Mouse (Mus musculus) layer of hippocampus, adult 8-10 months (tissue): ENCODE measurements at regions not wholly inside any gene's neighbourhood (a gene's known extent, or its start where the extent isn't known, plus 50 kb on each side); places are given as distances from the start of the nearest gene placed in this dataset.

Experiments
- DNase-seq, 2 experiments: peaks; one replicate each; pipeline ENCODE4 v3.0.0; 2022; ENCODE audit warnings: low spot score in 2 of 2

DNA sequence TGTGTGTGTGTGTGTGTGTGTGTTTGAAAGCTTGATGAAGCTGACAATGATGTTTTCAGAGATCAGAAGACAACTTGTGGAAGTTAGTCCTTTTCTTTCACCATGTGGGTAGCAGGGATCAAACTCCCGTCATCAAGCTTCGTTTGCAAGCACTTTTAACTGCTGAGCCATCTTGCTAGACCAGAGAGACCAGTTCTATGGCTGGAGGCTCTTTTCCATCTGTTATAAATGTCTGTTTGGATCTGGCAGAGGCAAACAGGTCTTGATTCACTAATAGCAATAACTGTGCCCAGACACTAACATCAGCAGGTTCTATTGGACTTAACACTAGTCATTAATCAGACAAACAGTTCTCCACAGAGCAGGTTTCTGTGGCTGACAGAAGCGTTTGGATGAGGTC lies 150.1 kb upstream of the Stmnd1 start:
- no peak for DNase-seq

DNA sequence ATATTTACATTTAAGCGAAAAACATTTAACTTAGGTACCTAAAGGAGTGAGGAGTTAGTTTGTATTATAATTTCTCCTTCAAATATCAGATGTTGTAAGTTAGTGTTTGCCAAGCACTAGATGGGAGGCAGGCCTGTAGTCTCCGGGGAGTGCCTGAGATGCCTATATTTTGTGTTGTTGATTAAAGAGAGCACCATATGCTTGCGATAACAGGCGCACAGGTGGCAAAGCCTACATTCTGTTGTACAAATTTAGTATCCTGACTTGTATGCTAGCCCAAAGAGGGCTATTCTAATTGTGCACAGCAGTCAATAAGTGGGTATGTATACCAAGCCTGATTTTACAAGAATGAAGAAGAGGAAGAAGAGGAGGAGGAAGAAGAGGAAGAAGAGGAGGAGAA lies 151.8 kb upstream of the Atxn1 start:
- peak in 1 of 2 experiments; percentile 25 for DNase-seq

DNA sequence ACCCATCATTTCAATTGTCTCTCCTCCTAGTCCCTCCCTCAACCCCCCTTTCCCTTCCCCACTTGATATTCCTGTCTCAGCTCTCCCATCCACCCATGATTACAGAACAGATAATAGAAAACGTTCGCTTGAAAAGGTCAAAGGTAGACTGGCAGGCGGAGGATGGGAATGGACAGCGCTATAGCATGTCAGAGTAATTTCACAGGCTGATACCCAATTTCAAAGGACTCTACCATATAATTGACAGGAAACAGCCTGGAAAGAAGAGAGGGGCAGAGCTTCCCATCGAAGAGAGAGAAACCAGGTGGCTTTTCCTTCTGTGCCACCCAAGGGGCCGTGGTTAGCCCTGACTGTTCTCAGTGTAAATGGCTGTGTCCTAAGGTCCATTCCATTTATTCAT lies 140.2 kb upstream of the Atxn1 start:
- DNase-seq, result no peak

DNA sequence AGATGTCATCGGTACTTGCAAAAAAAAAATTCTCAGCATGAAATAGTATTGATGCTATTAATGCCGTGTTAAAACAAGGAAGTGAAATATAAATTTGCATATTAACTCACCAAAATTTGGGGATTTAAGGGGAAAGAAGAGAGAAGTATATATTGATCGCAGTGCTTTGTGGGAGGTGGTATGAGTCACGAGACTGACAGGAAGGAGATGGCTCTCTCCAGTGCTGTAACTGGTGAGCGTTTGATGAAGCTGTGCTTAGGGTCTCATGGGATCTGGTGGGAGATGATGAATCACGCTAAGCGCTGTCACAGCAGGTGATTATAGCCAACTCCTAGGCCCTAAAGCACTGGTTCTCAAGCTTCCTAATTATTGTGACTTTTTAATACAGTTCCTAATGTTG lies 133.8 kb upstream of the Atxn1 start:
- DNase-seq, result no peak

DNA sequence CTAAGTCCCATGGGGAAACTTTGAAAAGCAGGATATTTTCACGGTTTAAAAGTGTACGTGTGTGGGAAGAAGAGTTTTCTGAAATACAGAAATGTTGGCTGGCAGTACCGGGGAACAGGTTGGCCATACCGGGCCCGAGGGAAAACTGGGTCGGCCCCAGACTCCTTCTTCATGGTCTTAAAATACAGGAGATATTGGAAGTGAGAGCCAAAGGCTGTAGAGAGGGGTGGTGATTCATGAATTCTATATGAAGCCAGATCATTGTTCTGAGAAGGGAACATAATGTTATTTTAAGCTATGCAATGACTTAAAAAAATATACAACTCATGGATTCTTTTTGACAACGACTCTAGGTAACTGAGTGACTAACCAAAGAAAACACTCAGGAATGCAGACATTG lies 133.3 kb upstream of the Atxn1 start:
- DNase-seq, result no peak

DNA sequence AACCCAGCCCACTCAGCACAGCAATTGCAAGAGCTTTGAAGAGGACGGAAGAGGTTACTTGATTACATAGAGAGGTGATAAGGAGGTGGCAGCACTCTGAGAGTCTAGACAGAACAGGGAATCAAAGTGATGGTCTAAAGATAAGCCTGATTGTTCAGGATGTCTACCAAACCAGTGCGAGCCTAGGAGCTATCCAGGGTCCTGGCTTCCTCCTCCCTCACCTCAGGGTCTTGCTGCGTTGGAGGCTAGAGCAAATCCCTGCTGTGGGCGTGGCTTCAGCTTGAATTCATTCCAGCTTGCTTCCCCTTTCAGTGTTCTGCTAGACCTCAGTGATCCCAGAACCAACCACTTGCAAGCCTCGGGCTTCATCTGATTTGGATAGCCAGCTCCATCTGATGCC lies 132.2 kb upstream of the Atxn1 start:
- DNase-seq, result no peak

DNA sequence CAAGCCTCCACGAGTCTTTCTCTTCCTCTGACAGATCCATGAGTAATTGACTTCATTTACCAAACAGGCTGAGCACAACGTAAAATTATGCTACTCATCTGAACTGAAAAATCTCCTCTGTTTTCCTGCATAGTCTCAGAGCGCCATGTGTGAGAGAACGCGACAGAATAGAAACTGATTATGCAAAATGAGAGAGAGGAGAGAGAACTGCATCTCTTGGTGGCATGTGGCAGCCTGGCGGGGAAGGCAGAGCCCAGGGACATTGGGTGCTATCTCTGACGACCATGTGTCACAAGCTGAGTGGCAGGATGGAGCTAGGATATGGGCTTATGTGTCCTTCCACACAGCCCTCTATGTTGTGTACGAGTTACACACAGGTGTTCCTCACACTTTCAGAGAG lies 131.6 kb upstream of the Atxn1 start:
- peak; percentile 32 to 39 for DNase-seq

DNA sequence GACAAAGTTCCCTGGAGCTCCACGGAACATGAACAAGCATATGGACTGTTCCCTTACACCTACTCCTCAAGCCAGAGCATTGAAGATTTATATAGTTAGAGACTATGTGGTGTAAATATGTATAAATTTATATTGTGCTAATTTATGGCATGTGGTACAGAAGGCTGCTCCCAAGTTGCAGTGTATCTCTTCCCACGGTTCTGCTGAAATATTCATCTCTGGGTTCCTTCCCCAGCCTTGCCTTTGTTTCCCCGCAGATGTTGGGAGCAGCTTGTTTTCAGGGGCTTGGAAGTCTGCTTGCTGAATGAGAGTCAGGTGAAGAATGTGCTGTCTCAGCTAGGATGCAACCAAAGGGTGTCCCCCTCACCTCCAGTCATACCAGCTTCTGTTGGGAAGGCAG lies 128.0 kb upstream of the Atxn1 start:
- DNase-seq, result no peak

DNA sequence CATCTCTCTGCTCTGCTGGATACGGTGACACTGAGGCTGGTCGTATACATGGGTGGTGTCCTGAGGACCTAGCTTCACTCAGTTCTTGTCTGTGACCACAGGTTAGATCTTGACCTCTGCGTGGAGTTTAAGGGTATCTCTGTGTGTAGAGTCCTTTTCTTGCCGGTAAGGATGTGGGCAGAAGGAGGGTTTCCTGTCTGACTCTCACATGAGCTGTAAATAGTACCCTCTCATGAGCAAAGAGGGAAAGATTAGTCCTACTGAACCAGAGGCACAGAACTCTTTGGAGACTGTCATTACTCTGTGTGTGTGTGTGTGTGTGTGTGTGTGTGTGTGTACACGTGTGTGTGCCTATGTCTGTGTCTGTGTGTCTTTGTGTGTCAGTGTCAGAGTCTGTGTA lies 126.3 kb upstream of the Atxn1 start:
- no peak for DNase-seq

DNA sequence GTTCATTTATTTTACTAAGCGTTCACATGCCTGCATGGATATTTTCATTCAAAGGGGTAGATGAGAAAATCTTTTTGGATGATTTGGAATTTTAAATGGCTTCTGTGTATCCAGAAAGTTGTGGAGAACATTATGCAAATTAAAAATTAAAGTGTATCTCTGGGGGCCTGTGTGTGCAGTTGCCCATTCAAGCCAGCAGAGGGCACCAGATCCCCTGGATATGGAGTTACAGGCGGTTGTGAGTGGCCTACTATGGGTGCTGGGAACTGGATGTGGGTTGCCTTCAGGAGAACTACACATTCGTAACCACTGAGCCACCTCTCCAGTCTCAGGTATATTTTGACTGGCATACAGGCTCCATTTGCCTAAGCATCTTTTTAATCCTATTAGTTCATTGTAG lies 123.4 kb upstream of the Atxn1 start:
- no peak for DNase-seq

DNA sequence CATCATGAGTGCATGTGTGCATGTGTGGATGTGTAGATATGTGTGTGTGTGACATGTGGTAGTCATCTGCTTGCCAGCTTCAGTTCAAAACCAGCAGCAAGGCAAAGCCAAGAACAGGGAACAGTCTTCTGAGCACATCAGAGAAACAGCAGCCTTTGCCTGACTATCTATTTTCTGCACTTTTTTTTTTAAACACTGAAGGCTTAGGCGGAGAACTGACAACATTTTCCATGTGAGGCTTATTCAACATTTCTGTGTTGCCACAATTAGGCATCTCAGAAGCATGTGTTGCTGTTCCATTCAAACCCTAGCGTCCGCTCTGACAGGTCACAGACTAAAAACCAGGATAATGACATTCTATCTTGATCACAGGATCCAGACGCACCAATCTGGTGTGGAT lies 122.9 kb upstream of the Atxn1 start:
- DNase-seq, result no peak

DNA sequence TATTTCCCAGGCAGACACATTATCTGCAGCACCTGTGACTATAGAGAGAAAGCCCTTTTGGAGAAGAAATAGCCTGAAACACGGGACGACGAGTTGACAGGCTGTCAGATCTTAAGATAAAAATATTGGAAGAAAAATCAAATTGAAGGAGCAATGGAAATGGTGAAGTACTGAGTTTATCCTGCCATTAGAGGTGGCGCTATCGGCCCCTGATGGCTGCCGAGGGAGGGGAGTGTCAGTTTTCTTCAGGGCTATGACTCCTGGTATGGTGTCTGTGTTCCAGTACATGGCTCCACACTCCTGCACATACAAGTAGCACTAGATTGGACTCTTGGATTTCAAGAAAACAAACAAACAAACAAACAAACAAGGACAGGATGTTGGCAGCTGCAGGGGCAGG lies 112.1 kb upstream of the Atxn1 start:
- no peak for DNase-seq

DNA sequence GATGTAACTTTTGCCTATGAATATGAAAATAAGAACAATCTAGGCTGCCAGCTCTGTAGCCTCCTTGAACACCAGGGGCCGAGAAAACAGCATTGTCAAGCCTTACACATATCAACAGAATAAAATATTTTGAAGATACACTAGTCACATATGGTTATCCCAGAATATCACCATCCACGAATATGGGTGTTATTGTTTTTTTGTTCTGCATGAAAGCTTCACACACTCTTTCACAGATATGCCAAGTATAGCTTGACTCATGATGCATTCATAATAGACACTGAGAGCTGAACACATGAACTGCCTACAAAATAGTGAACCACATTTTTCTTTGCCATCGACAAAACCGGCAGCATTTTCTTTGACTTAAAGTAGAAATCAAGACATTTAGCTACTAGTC lies 106.9 kb upstream of the Atxn1 start:
- DNase-seq, result no peak

DNA sequence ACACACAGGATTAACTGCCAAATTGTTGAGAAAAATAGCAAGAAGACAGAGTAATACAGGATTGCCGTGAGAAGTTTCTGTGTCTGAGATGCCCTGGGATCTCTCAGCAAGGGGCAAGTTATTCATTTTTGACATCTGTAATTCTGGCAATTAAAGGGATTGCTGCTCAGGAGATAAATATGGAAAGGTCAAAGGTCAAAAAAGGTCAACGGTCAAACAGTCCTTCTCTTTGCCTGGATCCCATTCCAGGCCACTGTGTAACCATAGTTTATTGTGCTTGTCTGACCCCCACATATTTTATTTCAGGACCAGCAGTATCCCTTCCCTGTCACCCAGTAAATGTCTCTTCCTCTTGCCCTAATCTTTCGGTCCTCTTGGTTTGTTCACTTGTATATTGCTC lies 104.8 kb upstream of the Atxn1 start:
- DNase-seq, result no peak

DNA sequence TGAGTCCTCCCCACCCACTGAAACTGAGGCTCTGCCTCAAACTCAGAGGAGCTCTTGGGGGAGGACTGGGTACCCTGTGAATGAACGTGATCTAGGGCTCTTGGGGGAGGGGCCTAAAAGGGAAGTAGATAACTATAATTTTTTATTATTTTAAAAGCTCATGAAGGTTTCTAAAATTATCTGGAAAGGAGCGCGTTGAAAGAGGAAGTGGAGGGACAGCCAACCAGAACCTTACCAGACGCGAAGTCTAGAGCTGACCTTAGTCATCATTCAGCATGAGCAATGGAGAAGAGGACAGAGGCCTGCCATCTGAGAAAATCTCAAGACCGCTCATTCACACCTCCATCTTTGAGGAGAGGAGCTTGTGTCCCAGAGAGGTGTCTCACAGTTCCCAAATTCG lies 98.0 kb upstream of the Atxn1 start:
- DNase-seq, result no peak

DNA sequence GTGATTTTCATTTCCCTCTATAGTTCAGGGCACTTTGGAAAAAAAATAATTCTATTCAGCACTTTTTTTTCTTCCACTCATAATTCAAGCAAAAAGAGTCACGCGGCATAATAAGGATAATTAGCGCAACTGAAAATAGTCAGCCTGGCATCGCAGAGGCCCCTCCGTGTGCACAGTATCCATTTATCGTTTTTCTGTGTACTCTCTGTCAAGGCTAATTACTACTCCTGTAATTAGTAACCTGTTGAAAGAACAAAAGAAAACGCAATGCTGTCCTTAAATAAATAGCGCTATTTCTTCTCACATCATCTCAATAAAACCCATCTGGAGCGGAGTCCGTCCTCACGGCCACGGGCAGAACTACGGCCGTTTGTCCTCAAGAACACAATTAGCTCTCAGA lies 95.1 kb upstream of the Atxn1 start:
- DNase-seq, result no peak

DNA sequence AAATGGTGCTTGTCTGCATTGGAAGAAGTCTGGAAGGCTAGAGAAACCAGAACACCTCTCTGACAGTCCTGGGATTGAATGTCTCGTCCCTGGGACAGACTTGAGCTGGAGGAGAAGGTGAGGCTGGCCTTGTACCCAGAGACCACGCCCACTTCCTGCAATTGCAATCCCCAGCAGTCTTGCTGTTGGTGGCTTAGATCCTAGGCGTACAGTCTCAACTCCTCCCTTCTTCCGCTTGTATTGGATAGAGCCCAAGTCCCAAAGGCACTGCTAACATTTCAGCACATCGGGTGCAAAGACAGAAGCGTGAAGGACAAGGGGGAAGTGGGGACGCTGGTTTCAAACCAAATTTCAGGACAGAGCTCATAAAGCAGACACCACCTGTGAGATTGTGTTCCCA lies 94.1 kb upstream of the Atxn1 start:
- DNase-seq, result no peak

DNA sequence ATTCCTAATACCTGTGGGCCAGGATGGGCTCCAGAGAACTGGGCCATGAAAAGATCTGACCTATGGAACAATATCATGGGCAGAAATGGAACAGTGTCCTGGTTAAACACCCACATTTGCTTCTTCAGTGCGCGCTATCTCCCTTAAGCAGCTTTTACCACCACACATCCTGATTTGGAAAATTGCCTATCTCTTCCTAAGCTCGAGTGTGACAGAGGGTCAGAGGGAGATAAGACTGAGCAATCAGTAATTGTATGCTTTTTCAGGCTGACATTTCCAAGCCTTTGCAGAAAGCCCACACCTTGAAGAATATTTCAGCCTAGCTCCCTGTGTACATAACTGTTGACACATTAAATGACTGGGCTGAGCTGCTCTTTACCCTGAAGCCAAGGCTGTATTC lies 93.5 kb upstream of the Atxn1 start:
- no peak for DNase-seq

DNA sequence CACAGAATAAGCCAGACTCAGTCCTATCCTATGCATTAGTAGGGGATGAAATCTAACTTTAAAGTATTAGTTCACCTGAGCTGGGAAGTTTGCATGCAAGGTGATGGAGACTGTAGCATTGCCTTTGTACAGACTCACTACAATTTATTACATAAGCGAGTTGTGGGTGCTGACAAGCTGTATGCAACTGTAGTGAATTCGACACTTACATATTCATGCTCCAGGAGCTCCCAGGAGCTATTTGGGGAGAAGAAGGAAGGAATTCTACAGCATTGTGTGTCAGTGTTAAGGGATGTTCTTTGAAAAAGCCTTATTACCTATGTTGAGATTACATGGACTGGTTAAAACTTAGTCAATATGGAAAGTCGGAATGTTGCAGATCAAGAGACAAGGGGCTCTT lies 90.6 kb upstream of the Atxn1 start:
- DNase-seq, result no peak

DNA sequence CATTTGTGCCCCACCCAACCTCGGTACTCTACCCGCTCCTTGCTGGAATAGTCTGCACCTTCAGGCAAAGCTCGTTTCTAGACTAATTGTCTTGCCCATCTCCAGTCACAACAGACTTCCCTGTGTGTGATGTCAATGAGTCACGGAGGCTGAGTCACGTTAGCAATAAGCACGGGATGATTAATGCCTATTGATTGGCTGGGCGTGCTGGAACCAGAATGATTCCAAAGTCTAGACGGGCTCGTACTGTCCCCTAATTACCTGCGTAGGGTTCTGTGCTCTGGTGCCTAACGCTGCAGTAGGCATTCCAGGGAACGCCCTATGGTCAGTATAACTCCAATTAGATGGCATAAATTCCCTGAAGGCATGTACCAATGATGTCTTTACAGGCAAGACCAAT lies 78.8 kb upstream of the Atxn1 start:
- DNase-seq, result peak; percentile 48 to 51

DNA sequence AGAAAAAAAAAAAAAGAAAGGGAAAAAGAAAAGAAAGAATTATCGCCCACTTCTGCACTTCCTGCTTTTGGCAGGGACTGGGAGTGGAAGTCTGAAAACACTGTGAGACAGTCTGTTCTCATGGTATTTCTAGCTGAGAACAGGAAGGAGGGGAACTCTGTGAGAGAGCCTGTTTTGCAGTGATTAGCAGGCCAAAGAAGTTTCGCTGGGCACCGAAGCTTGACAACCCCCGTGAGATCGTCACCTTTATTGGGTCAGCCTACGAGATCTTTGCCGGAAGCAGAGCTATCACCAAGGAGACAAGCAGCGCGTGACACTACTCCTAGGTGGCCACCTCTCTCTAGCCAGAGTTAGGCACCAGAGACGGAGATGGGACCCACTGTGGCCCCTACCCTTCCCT lies 78.2 kb upstream of the Atxn1 start:
- no peak for DNase-seq

DNA sequence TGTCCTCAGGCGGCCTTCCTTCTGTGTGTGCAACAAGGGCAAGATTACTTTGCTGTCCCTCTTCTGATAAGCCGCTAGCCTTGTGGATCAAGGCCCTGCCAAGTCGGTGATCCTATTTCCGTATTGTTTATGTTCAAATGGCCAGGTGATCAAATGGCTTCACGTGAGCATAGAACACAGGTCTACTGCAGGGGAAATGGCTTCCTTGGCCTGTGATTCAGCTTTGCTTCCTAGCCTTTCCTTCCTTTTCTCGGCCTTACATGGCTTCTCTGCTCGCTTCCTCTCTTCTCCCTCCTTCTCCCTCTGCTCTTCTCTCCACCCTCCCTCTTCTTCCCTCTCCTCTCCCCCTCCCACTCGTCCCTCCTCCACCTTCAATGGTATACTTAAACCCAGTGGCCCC lies 77.4 kb upstream of the Atxn1 start:
- DNase-seq, result no peak

DNA sequence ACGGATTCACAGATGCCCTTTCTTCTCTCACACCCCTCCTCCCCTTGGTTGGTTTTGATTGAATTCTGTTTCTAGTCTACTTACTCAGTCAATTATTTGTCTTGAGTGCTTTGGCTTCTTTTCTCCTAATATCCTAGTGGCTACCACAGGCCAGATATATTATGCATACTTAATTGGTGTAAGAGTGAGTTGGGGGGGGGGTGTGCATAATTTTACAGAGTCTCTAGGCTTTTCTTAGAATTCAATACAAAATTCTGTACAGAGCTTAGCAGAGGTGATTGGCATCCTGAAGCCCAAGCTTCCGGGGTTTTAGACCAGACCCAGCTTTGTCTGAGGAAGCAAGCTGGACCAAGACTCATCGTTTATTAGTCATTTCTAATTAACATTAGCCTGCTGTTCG lies 76.7 kb upstream of the Atxn1 start:
- no peak for DNase-seq

DNA sequence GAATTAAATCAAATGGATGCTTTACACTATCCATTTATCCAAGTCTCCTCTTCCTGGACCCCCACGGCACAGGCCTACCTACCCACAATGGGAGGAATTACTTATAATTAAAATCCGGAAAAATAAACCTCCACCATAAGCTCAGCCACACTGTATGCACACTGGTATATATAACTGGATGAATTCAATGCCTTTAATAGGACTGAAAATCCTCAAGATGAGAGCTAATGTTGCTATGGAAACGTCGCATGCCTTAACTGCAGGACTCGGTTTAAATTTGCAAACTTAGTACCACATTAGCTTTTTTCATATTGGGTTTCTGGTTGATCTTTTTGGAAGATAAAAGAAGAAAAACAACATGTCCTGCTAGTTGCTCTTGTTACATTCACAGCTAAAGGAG lies 75.3 kb upstream of the Atxn1 start:
- no peak for DNase-seq
